Mouse (Mus musculus) mouse embryonic stem cell (cell line): ENCODE measurements around the gene Pigh.

Experiments used
- in situ Hi-C, 2 experiments: fragments of 300-500 bp; cut with MboI; formaldehyde crosslinking; loops; 1 replicate in 1 of 2; 3 replicates in 1 of 2; pipeline ENCODE4 v1.14.3; 2019 to 2020; ENCODE audit warnings: low sequenced_read_pairs in 2 of 2, low pct_unique_long_range_greater_than_20kb in 1 of 2, mixed read lengths in 1 of 2; ENCODE audit not compliant: unreplicated experiment in 1 of 2

Gene Pigh

GRCm38 (mm10) chr12:79035349-79035748 is 54.1 kb downstream of the Pigh start:
- in situ Hi-C loops: no loop called here

GRCm38 (mm10) chr12:79034331-79034730 is 55.1 kb downstream of the Pigh start:
- in situ Hi-C loops: no loop called here
